Comparison of ENCODE assay signal across 19 mouse cellular contexts in the genomic region with DNA sequence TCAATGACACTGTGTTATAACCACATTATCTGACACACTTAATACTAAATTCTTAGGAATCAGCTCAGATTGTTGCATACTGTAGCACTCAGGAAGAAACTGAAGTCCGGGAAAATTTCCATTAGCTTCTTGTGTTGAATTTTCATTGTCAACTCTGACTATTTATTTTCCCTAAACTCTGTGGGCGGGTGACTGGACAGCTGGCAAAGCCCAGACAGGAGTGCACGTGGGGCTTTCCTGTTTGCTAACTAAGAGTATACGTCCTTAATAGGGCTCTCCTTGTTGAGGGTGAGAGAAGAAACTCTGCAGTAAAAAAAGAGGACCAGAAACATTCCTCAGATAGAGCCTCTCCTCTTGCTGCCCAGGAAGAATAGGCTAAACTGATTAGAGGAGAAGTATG. TPM values are rescaled to one million over a fixed set of nuclear protein-coding genes. Genes with fewer than 3 reads are reported as not detected.
DNase-seq lines count a peak whose midpoint lies in the region; ATAC-seq lines count a peak whose summit lies in the region.
"Had no signal": no experiment of that assay in that cellular context is flagged by ENCODE, and none has a peak within 500 bp of the region (broad histone marks: within the 10 kb centered on the region; RNA-seq: fewer than 3 reads in every experiment).

No protein-coding gene starts in this region.

- no peak overlapping the region for H3K4me3 ChIP-seq in heart, embryonic 14.5 days (ENCODE audit: control insufficient read depth in 1 of 2, insufficient read depth in 1 of 2, low read depth in 1 of 2, low read length in 2 of 2)
- no peak overlapping the region for H3K4me3 ChIP-seq in lung, embryonic 15.5 days
- H3K4me3 ChIP-seq: embryonic facial prominence, embryonic 15.5 days; forebrain, embryonic 13.5 days; left cerebral cortex, adult 2 months; limb, embryonic 10.5 days; liver, embryonic 13.5 days; midbrain, embryonic 13.5 days had no signal

- H3K9me3 ChIP-seq in heart, embryonic 14.5 days (ENCODE audit: control insufficient read depth, low read length) = 0 out of 2 replicates have a peak, but pooled peaks cover 2% of the 10 kb centered on the region
- H3K9me3 ChIP-seq in lung, embryonic 15.5 days = no peaks in the 10 kb centered on the region
- H3K9me3 ChIP-seq: embryonic facial prominence, embryonic 15.5 days; forebrain, embryonic 13.5 days; limb, embryonic 10.5 days; liver, embryonic 13.5 days; midbrain, embryonic 13.5 days had no signal

- H3K4me1 ChIP-seq in heart, embryonic 14.5 days (ENCODE audit: control insufficient read depth in 2 of 2, insufficient read depth in 2 of 2, low read length in 2 of 2) = peaks cover 15 to 30% of the 10 kb centered on the region in 2 experiments
- peaks cover 36% of the 10 kb centered on the region for H3K4me1 ChIP-seq in lung, embryonic 15.5 days
- H3K4me1 ChIP-seq: forebrain, embryonic 13.5 days; limb, embryonic 10.5 days; midbrain, embryonic 13.5 days had no signal

- WGBS in heart, embryonic 14.5 days = 27% methylated on average over 4 of the region's 4 CpGs
- WGBS in lung, embryonic 15.5 days = 15% methylated on average over 4 of the region's 4 CpGs

- no peak for ATAC-seq in heart, embryonic 14.5 days (ENCODE audit: insufficient number of reproducible peaks, insufficient read depth, low FRiP score, low read depth)
- ATAC-seq in lung, embryonic 15.5 days (ENCODE audit: borderline replicate concordance, extremely low read depth, low FRiP score, low TSS enrichment) = no peak
- ATAC-seq: forebrain, embryonic 13.5 days; midbrain, embryonic 13.5 days had no signal

- H3K9ac ChIP-seq in heart, embryonic 14.5 days (ENCODE audit: low read length) = no peak overlapping the region
- H3K9ac ChIP-seq in lung, embryonic 15.5 days = no peak overlapping the region
- H3K9ac ChIP-seq: embryonic facial prominence, embryonic 15.5 days; forebrain, embryonic 13.5 days; liver, embryonic 13.5 days; midbrain, embryonic 13.5 days had no signal

- H3K36me3 ChIP-seq in heart, embryonic 14.5 days (ENCODE audit: control insufficient read depth, insufficient read depth, low read length) = no peaks in the 10 kb centered on the region
- no peaks in the 10 kb centered on the region for H3K36me3 ChIP-seq in lung, embryonic 15.5 days
- H3K36me3 ChIP-seq: embryonic facial prominence, embryonic 15.5 days; limb, embryonic 10.5 days; liver, embryonic 13.5 days; midbrain, embryonic 13.5 days had no signal

- DNase-seq in heart, postnatal 25 days (ENCODE audit: low spot score) = no peak
- no peak for DNase-seq in lung, postnatal 25 days (ENCODE audit: low spot score)
- peak; percentile 38 for DNase-seq in fibroblast of lung, adult 2 months (ENCODE audit: low read depth)
- DNase-seq in B cell, adult 2 months = no peak
- DNase-seq in right cerebral cortex, adult 18-20 months = no peak
- DNase-seq: adrenal gland, adult 8-10 months; cerebellum, postnatal 14 days; embryo, embryonic 11 days; gastrocnemius, postnatal 25 days; kidney, adult 9 months; liver, embryonic 13.5 days; retina, postnatal 1 day had no signal

- peak overlapping the region; percentile 16; the same call in 1 of the 2 replicates for H3K4me2 ChIP-seq in heart, embryonic 14.5 days (ENCODE audit: low read length)
- peak overlapping the region; percentile 4; the same call in 1 of the 2 replicates for H3K4me2 ChIP-seq in lung, embryonic 15.5 days
- H3K4me2 ChIP-seq: embryonic facial prominence, embryonic 15.5 days; forebrain, embryonic 13.5 days; liver, embryonic 13.5 days; midbrain, embryonic 13.5 days had no signal

- intact Hi-C loops in heart, postnatal 25 days (cut with DNase I) = loop anchor here (2.0 to 5.0 kb wide), 4 partner anchors 37 to 155 kb away; no protein-coding TSS in a partner anchor

- peak overlapping the region; percentile 15 to 31; a peak in 3 of 4 replicates for H3K27ac ChIP-seq in heart, embryonic 14.5 days (replicated peaks in 1 of 2; ENCODE audit: control insufficient read depth in 1 of 2, insufficient read depth in 1 of 2, low read depth in 2 of 2, low read length in 2 of 2)
- peak overlapping the region; percentile 29; the same call in 1 of the 2 replicates for H3K27ac ChIP-seq in lung, embryonic 15.5 days
- H3K27ac ChIP-seq: embryonic facial prominence, embryonic 15.5 days; forebrain, embryonic 13.5 days; left cerebral cortex, adult 2 months; limb, embryonic 10.5 days; liver, embryonic 13.5 days; midbrain, embryonic 13.5 days had no signal

- H3K27me3 ChIP-seq in heart, embryonic 14.5 days (ENCODE audit: control insufficient read depth, insufficient read depth, low read length) = no peaks in the 10 kb centered on the region
- no peaks in the 10 kb centered on the region for H3K27me3 ChIP-seq in lung, embryonic 15.5 days
- H3K27me3 ChIP-seq: embryonic facial prominence, embryonic 15.5 days; forebrain, embryonic 13.5 days; liver, embryonic 13.5 days; midbrain, embryonic 13.5 days had no signal

RNA-seq across cellular contexts. Expression of a gene that starts 3.0 kb away (rescaled TPM):
- 8.4 TPM in 2 replicates for polyA plus RNA-seq in heart, embryonic 14.5 days (2014; fragmentation: Nextera tagmentation; extraction: Ambion mirVana)
- total RNA-seq in heart, postnatal 25 days (2021) = 1 to 10 TPM; 6.0 to 6.1 TPM
- 9.7 and 10.9 TPM in 2 replicates for polyA plus RNA-seq in lung, embryonic 15.5 days (2015; fragmentation: Nextera tagmentation; extraction: Ambion mirVana)
